Comparison of ENCODE assay signal across 17 mouse cellular contexts in the genomic region with DNA sequence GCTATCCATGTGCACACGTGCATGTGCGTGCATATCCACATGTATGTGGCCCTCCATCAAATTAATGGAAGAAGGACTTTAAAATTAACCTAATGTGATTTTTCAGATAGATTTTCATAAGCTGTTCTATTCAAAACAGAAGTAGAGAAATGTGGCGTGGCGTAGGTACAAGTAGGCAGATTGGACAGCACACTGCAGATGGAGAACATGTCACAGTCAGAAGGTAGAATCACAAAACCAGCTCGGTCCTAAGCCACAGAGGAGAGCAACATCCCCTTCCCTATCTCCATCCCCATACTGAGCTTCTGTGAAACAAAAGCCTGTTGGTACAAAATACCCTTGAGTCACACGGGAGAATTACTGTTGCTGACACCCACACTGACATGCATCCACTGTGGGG. TPM values are rescaled to one million over a fixed set of nuclear protein-coding genes. Genes with fewer than 3 reads are reported as not detected.
"Had no signal": no experiment of that assay in that cellular context is flagged by ENCODE, and none has a peak within 500 bp of the region (broad histone marks: within the 10 kb centered on the region; RNA-seq: fewer than 3 reads in every experiment).

No protein-coding gene starts in this region.

- H3K4me3 ChIP-seq: midbrain, embryonic 10.5 days; midbrain, embryonic 13.5 days; myocyte; neural tube, embryonic 13.5 days; neural tube, embryonic 15.5 days; stomach, embryonic 15.5 days had no signal

- H3K27ac ChIP-seq: liver, embryonic 14.5 days; midbrain, embryonic 10.5 days; midbrain, embryonic 13.5 days; neural tube, embryonic 13.5 days; neural tube, embryonic 15.5 days; stomach, embryonic 15.5 days; stomach, postnatal 0 days had no signal

- H3K4me1 ChIP-seq: midbrain, embryonic 10.5 days; stomach, embryonic 15.5 days had no signal

- DNase-seq: lung, adult 18-20 months; lung, embryonic 14.5 days; lung, postnatal 10 days; lung, postnatal 4 days; right cerebral cortex, postnatal 14 days; thymus, adult 2 months; thymus, postnatal 25 days; thymus, postnatal 4 days had no signal

RNA-seq across cellular contexts. Expression of gene Ptpro, which starts 34.3 kb away (rescaled TPM):
- total RNA-seq: megakaryocyte-erythroid progenitor cell, adult 5-6 weeks had no signal
- polyA plus RNA-seq: myocyte had no signal
